Mouse (Mus musculus) mouse embryonic stem cell (cell line): ENCODE data around the gene Trappc6b.
"Not testable (repeated sequence)": the region's sequence is repeated elsewhere in the genome, so short reads cannot be mapped to it uniquely, and the experiment has no call there.

ENCODE experiments used
- in situ Hi-C, 2 experiments: fragments of 300-500 bp; cut with MboI; formaldehyde crosslinking; loops; 1 replicate in 1 of 2; 3 replicates in 1 of 2; pipeline ENCODE4 v1.14.3; 2019 to 2020; ENCODE audit warnings: low sequenced_read_pairs in 2 of 2, low pct_unique_long_range_greater_than_20kb in 1 of 2, mixed read lengths in 1 of 2; ENCODE audit not compliant: unreplicated experiment in 1 of 2

Gene Trappc6b

DNA sequence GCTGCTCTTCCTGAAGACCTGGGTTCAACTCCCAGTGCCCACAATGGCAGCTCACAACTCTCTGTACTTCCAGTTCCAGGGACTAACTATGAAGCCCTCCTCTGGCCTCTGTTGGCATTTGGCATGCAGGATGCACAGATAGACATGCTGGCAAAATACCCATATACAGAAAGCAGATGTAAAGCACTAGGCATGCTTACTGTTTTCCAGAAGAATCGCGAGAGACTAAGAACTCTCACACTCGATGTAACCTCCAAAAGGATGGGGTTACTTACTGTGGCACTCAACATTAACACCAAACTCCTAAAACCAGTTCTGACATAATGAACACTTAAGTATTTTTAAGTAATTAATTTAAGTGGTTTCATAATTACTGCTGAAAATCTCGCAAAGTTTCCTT lies 950 bp downstream of the Trappc6b start:
- in situ Hi-C loops, result no loop called here

DNA sequence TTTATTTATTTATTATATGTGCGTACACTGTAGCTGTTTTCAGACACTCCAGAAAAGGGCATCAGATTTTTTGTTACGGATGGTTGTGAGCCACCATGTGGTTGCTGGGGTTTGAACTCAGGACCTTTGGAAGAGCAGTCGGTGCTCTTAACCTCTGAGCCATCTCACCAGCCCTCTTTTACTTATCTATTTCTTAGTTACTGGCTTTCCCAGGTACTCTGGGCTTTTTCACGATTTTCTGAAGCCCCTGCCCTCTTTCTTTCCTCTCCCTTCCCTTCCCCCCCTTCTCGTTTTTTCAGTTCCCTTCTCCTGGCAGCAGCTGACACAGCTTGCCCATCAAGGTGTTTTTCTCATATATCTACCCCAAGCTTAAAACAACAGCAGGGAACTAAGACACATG lies 3.0 kb downstream of the Trappc6b start:
- in situ Hi-C loops, result not testable (repeated sequence)

DNA sequence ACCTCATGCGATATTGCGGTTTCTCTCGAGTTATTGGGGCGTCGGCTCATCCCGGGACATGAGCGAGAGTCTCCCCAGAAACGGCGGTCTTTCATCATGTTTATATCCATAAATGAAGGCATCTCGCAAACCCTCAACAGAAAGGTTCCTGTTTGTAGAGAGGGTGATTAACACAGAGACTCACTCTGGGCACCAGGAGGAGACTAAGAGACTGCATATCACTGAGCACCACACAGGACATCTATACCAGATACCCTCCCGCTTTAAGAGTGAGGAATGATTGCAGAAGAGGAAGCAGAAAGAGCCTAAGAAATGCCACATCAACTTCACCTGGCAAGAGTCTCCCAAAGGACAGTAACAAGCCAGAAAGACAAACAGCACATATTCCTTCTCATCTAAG lies 5.0 kb downstream of the Trappc6b start:
- in situ Hi-C loops, result no loop called here

DNA sequence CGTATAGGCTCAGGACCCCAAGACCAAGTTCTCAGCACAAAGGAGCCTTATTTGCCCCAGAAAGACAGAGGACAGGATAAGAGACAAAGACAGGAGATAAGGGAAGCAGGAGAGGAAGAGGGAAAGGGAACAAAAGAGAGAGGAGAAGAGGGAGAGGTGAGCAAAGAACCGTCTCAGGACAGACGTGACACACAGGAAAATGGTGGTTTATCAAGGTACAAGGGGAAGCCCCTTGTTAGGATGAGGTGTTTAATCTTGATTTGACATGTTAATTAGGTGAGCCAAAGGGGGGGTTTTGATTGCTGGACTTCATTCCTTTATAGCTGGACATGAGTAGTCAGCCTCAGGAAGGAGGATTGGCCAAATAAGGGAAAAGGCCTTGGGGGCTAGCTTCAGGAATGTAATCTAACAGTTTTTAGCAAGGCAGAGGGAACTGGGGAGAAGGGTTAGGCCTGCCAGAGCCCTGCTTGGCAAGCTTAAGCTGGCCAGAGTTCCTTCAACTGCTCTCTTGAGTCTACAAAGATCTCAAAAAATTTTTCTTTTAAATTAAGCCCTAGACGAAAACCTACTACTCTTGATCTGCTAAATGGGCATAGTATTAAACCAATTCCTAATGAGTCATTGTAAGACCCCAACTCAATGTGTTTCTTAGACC lies 5.9 kb downstream of the Trappc6b start:
- in situ Hi-C loops, result no loop called here

DNA sequence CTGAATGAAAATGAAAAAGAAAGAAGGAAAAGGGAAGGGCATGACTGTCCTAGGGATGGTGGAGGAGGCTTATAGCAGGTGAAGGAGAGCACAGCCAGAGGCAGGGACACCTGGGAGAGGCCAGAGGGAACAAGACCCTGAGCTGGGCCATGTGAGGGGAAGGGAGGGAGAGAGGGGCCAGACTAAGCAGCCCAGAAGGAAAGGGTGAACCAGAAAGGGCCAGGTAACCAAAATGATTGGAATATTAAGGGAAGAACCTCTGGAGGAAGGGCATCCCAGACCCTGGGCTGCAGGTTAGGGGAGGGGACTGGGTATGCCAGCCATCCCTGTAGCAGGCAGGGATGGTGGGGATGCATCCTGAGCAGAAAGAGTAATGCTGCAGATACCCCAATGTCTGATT lies 7.3 kb downstream of the Trappc6b start:
- in situ Hi-C loops, result no loop called here

DNA sequence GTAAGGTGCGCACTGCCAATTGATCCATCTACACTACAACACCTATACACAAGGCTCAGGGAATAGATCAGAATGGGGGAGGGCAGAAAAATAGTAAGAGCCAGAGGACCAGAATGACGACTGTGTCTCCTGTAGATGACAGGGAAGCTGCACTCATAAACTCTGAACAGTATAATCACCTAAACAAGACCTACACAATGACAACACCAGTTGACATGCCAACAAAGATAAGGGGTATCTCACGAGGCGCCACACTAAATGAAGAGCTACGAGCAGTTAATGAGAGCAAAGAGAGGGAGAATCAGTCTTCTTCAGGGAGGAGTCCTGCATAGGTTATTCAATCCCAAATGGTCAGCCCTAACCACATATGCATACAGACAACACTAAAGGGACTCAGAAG lies 8.1 kb downstream of the Trappc6b start:
- in situ Hi-C loops, result no loop called here

DNA sequence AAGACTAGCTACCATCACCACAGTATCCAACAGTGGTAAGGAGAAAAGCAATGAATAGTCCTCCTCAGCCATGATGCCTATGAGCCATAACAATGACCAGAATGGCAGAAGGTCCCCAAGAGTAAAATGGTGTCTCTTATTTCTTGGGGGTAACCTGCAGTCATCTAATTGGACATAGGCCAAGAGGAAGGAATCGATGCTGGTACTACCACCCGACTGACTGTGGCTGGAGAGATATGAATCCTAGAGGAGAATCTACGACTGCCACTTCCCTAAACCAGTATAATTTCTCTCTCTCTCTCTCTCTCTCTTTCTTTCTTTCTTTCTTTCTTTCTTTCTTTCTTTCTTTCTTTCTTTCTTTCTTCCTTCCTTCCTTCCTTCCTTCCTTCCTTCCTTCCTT lies 8.8 kb downstream of the Trappc6b start:
- in situ Hi-C loops, result no loop called here

DNA sequence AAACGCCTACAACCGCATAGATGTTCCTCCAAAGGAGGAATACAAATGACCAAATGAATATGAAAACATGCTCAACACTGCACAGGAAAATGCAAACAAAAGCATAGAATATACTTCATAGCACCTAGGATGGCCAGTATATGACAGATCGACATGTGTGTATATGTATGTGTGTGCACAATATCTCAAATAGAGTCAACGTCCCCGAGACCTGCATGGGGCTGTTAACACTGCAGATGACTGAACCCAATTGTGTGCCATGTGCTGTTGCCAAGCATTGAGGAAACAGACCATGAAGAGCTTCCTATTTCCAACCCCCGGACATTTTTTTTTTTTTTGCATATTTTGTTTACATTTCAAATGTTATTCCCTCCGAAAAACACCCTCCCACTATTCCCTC lies 20.4 kb downstream of the Trappc6b start:
- in situ Hi-C loops, result no loop called here

DNA sequence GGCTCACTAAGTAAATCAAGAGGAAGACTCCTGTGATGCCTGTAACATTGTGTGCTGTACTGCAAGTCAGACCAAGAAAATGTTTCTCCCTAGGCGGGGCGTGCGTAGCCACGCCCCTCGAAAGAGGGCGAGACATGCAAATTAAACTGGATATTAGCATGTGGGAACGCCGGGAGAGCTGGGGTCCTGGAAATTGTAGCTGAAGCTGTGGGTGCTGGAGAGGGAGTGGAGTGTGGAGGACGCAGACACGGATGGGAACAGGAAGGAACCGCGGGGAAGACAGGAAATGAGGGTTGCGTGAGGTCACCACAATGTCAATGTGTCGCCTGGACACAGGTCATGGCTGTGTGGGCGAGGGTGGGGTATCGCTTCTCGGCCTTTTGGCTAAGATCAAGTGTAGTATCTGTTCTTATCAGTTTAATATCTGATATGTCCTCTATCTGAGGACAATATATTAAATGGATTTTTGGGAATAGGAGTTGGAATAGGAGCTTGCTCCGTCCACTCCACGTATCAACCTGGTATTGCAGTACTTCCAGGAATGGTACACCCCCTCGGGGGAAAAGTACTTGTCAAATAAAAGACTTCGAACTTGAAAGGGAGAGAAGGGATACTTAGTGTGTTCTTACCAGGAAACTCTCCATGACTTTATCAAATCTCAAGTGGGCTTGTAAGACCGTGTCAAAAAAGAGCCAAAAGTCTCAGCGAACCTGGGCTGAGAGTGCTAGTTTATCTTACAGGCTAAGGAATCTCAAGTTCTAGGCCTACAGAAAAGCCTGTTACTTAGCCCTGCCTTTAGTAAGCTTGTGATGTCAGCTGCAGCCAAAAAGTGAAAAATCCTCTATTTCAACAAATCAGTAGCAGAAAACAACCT lies 21.1 kb downstream of the Trappc6b start:
- in situ Hi-C loops, result no loop called here

DNA sequence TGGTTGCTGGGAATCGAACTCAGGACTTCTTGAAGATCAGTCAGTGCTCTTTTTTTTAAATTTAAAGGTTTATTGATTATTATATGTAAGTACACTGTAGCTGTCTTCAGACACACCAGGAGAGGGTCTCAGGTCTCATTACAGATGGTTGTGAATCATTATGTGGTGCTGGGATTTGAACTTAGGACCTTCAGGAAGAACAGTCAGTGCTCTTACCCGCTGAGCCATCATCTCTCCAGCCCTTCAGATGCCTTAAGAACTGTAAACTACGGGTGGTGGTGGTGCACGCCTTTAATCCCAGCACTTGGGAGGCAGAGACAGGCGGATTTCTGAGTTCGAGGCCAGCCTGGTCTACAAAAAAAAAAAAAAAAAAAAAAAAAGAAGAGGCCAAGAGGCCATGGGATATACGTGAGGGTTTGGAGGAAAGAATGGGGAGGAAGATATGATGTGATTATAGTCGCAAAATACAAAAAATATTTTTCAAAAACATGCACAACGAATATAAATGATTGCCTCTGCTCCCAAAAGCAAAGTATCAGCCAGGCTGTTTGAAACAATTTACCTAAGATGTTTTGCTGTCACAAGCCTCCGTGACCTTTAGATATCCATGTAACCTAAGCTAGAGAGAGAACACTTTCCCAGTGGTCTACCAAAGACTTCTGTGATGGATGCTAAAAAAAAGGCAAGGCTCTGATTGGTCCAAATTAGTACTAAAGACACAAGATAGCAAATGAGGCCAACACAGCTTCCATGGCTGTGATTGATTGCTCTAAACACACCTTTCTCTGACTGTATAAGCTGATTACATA lies 21.9 kb downstream of the Trappc6b start:
- in situ Hi-C loops, result no loop called here

DNA sequence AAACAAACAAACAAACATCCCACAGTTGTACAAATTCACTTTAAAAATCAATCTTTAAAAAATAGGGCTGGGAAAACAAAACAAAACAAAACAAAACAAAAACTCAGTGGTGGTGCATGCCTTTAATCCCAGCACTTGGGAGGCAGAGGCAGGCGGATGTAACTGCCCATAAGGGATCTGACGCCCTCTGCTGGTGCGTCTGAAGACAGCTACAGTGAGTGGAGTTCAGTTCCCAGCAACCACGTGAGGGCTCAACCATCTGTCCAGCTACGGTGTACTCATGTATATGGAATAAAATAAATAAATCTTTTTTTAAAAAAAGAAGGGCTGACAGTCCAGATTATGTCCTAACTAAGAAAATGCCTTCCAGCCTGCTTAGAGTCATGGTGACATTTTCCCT lies 29.2 kb downstream of the Trappc6b start:
- in situ Hi-C loops, result no loop called here

DNA sequence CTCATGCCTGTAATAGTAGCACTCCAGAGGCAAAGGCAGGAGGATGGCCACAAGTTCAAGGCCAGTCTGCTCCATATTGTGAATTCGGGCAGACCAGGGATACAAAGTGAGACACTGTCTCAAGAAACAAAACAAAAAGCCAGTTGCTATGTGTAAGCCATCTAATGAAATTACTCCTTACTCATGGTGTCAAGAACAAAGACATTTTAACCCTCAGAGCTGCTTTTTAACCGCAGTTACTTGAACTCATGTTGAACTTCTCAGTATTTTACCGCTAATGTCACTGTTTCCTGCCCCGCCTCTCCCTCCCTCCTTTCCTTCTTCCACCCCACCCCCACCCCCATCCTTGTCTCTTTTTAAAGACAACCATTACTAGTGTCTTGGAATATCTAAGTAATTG lies 40.0 kb downstream of the Trappc6b start:
- in situ Hi-C loops, result no loop called here

DNA sequence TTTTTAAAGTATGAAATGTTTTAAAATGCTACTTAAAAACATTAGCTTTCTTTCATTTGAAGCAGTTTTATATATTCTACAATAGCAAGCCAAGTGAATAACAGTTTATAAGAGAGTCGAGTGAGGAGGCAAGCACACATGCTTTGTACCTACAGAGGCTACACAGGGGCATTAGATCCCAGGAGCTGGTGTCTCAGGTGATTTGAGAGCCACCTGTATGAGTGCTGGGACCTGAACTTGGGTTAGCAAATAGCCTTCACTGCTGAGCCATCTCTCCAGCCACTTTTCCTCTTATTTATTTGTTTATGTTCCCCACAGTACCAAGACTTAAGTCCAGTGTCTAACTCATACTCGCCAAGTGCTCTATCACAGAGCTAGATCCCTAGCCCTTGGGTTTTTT lies 41.4 kb downstream of the Trappc6b start:
- in situ Hi-C loops, result no loop called here

DNA sequence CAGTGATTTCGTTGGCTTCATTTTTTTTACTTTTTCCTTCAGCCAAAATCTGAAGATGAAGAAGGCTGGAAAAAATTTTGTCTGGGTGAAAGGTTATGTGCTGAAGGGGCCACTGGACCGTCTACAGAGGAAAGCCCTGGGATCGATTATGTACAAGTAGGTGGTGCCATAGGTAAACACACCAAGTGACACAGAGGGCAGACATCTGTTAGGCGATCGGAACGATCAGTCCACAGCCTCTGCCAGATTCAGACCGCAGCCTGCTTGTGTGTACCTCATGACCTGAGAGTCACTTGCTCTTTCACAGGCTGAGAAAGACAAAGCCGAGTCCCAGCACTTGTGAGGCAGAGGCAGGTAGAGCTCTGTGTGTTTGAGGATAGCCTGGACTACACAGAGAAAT lies 43.3 kb downstream of the Trappc6b start:
- in situ Hi-C loops, result no loop called here

DNA sequence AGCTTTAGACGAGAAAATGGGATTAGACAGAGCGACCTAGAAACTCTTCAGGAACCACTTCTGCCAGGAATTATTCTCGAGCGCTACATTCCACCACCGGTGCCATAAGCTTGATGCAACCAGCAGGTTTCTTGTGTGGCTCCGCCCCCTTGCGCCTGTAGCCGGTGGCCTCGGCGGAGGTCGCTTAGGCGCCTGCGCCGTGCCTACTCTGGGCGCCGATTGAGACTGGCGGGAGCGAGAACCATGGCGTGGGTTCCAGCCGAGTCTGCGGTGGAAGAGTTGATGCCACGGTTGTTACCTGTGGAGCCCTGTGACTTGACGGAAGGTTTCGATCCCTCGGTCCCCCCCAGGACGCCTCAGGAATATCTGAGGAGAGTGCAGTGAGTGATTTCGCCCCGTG lies 48.0 kb downstream of the Trappc6b start, which contains the start of gene Gemin2:
Gemin2 (plus strand) TSS at position 160 of the 400 bp plus-strand sequence.
- in situ Hi-C loops, result no loop called here

DNA sequence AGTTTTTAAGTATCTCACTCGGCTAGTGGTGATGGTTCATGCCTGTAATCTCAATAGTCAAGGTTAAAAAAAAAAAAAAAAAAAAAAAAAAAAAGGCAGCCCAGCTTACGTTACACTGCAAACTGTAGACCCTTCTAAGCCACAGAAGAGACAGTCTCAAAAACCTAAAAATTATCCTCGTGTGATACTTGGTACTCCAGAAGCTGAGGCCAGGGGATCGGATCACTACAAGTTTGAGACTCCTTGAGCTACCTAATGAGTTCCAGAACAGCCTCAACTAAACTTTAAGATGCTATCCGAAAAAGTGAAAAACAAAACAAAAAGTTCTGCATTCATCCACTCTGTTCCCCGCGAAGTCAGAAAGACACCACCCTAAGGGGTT lies 48.6 kb downstream of the Trappc6b start:
- in situ Hi-C loops, result no loop called here

DNA sequence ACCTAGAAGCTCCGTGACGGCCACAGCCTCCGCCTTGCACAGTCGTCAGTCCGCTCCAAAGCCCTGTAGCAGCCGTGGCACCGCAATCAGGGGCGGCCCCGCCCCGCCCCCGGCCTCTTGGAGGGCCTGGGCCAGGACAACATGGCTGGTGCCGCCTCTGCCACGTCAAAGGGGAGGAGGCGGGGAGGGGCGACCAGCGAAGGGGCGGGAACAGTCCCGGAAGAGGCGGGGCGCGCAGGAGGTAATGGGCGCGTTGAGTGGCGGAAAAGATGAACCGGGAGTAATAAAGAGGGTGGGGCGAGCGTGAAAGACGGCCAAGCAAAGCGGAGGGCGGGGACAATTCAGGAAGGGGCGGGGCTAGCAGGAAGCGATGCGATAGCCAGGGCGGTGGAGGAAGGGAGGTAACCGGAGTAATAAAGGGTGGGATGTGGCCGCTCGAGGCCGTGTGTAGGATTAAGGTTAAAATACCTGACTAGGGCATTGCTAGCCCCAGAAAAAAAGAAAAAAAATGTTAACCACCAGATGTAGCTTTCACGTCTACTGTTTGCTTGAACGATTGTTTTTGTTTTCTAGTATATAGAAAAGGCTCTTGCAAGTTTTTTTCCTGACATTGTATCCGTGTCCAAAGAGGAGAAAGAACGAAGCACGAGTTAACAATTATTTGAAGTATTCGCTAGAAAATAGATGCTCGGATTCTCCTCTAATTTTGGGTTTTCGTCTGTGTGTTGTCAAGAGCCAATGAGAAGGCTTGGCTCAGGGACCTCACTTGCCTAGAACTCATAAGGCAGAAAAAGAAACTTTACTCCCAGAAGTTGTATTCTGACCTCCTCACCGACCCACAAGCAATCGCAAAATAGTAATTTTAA lies 49.2 kb downstream of the Trappc6b start, which contains the start of gene Sec23a:
Sec23a (minus strand) TSS at position 174 of the 866 bp plus-strand sequence.
- in situ Hi-C loops, result no loop called here

DNA sequence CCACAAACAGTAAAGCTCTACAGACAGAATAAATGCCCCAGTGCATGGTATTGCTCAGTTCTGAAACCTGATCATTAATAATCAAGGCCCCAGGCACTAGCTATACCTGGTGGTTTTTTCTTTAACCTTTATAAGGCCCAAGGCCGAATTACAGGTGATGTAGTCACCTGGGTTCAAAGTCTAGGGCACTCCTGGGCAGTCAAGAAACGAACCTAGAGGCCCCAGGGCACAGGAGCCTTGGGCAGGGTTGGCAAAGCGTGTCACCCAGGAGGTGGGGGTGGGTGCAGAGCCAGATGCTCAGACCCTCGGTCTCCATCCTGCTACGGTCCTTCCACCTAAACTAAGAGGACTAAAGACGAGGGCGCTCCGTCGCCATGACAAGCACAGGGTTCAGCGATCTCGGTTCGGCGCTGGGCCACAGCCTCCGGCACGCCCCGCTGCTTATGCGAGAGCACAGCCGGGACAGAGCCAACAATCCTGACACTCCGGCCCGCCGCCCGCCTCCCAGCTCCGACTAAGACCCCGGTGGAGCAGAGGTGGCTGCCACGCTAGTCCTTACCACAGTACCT lies 49.9 kb downstream of the Trappc6b start:
- in situ Hi-C loops, result no loop called here
